Mouse (Mus musculus) splenic B cell, adult 2 months (primary cell): ENCODE data around the gene Psmd3.
A peak's percentile ranks its signal among the peaks of the same experiment; 100 is the strongest.

Experiments
- DNase-seq: peaks from one replicate; pipeline ENCODE4 v3.0.0-alpha.2; 2011; ENCODE audit warnings: low read depth, low spot score
- H3K27me3 ChIP-seq: 2 replicates; pipeline ENCODE4 v1.6.1; 2012; ENCODE audit warnings: mild to moderate bottlenecking, low read length, moderate library complexity, mixed read lengths; ENCODE audit not compliant: control insufficient read depth, poor library complexity, insufficient read depth, severe bottlenecking
- H3K36me3 ChIP-seq: 2 replicates; pipeline ENCODE4 v1.6.1; 2012; ENCODE audit warnings: mild to moderate bottlenecking, low read length, moderate library complexity, mixed read lengths; ENCODE audit not compliant: control insufficient read depth, poor library complexity, insufficient read depth, severe bottlenecking

The Psmd3 gene

GRCm38 (mm10) chr11:98741622-98742396, 59.5 kb downstream of the Psmd3 start:
- peak; percentile 79 for DNase-seq
- H3K27me3 ChIP-seq = no peaks in the 10 kb centered on the region
- no peaks in the 10 kb centered on the region for H3K36me3 ChIP-seq

- Histone ChIP-seq H3K27me3 (no peaks in the 10 kb centered on the region), H3K36me3 (no peaks in the 10 kb centered on the region)
- no peak for DNase-seq
Measured at GRCm38 (mm10) chr11:98742397-98743291, 60.3 kb downstream of the Psmd3 start.

- Histone ChIP-seq H3K27me3 (no peaks in the 10 kb centered on the region), H3K36me3 (no peaks in the 10 kb centered on the region)
- no peak for DNase-seq
Measured at GRCm38 (mm10) chr11:98743655-98744345, 61.4 kb downstream of the Psmd3 start.

GRCm38 (mm10) chr11:98744456-98745019, 62.2 kb downstream of the Psmd3 start:
- Histone ChIP-seq H3K36me3 (no peaks in the 10 kb centered on the region), H3K27me3 (no peaks in the 10 kb centered on the region)
- no peak for DNase-seq
